Mouse (Mus musculus) thymus, postnatal 25 days (tissue): Measurements from ENCODE around the gene Olfr1298.

Source experiments
- DNase-seq: peaks from one replicate; pipeline ENCODE4 v3.0.0; 2022

Olfr1298 gene

DNA sequence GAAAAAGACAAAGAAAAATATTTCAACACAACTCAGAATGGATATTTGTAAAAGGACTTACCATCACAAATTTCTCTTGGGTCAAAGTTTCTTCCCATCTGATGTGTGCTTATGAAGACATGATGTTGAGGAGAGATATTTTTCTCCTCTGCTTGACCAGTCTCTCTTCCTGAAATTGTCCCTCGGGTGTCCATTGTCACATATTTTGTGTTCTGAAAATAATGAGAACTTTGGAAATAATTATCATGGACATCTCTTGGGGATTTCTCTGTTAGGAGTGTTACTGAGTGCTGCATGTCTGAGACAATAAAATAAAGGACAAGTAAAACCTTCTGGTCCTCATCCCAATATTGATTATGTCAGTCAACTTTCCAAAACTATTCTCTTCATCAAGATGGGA is at the start of gene Olfr1298:
Olfr1298 (minus strand) TSS at position 101 of the 400 bp plus-strand sequence.
- no peak for DNase-seq

DNA sequence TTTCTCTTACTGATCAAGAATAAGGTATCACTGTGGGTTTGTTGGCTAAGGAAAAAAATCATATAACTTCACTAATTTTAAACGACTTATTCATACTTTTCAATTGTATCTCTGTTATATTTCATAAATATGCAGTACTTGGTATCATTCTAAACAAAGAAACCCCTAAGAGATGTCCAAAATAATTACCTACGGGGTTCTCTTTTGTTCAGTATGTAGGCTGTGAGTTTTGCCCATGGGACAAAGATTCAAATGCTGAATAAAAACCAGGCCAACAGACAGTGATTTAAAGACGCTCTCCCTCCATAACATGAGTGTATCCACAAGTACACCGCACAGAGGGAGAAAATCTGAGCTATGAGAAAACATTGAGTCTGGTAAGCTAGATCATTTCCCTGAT is 12.1 kb upstream of the Olfr1298 start, which contains the start of gene Olfr1299:
Olfr1299 (plus strand) TSS at position 301 of the 400 bp plus-strand sequence.
- no peak for DNase-seq

DNA sequence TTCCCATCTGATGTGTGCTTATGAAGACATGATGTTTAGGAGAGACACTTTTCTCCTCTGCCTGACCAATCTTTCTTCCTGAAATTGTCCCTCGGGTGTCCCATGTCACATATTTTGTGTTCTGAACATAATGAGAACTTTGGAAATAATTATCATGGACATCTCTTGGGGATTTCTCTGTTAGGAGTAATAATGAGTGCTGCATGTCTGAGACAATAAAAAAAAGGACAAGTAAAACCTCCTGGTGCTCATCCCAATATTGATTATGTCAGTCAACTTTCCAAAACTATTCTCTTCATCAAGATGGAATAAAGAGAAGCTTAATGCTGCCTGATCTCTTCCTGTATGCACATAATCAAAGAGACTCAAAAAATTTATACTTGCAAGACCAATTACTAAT is 22.6 kb downstream of the Olfr1298 start, which contains the start of gene Olfr1297:
Olfr1297 (minus strand) TSS at position 101 of the 400 bp plus-strand sequence.
- no peak for DNase-seq
